Mouse (Mus musculus) C3H10T1/2 (cell line): ENCODE data around the gene Mbd5. TPM values are rescaled to one million over a fixed set of nuclear protein-coding genes. Genes with fewer than 3 reads are reported as not detected.

Experiments
- polyA plus RNA-seq, 2 experiments: library from polyadenylated mRNA; unstranded; fragments of >200 nt; fragmentation: generic; extraction: Trizol; gene quantifications; one replicate each; pipeline ENCODE4 v1.2.1; 2012; ENCODE audit warnings: missing spikeins in 2 of 2

Gene Mbd5
- polyA plus RNA-seq, result 1 to 10 TPM in 1 of 2 experiments, under 1 TPM in 1; 0.32 to 3.0 TPM

DNA sequence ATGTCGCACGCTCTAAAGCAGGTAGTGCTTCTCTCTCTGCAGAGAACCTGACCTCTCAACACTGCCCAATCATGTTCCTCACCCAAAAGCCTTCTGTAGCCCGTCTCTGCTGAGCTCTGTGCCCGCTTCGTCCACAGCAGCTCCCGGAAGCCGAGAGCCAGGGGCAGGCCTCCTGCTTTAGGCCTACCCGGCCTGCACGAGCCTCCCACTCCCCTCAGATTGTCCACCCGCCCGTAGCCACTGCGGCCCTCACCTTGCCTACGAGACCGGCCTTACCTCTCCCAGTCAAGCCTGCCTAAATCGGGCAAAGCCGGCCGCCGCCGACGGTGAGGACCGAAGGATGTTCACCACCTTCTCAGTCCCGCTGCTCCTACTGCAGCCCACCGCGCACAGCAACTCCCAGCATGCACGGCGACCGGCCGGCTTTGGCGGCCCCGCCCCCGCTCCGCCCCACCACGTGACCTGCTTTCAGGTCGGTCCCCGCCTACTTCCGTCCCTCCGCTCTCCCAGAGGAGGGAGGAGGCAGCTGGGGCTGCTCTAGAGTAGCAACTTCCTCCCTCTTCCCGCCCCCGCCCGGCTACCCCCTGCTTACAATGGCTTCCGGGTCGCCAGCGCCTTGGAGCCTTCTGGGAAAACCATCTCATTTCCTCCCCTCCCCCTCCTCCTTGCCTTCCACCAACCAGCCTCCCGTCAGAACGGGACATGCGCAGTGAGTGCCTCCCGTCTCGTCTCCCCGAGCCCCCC, at the start of gene Mbd5:
Gene Mbd5, plus strand, starts transcription at position 668 of the 744 bp plus-strand sequence.

DNA sequence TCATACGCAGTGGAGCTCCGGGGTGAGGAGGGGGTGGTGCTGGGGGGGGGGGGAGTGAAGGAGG, 776 bp downstream of the Mbd5 start, which contains the start of gene Orc4:
Gene Orc4, minus strand, starts transcription at position 26 of the 64 bp plus-strand sequence.

Other genes starting within 250 kb of the Mbd5 start
- gene Acvr2a, start 135.4 kb upstream of the Mbd5 start, polyA plus RNA-seq, result under 1 TPM; 0.09 to 0.78 TPM
- gene Orc4, start 769 bp downstream of the Mbd5 start, polyA plus RNA-seq, result 1 to 10 TPM; 1.0 to 5.3 TPM